Mouse (Mus musculus) MEL (cell line): ENCODE data around the gene Tekt4. TPM values are rescaled to one million over a fixed set of nuclear protein-coding genes. Genes with fewer than 3 reads are reported as not detected.

ENCODE experiments used
- DNase-seq: peaks from one replicate; pipeline ENCODE4 v3.0.0; 2011; ENCODE audit warnings: low read depth, low spot score
- H3K27ac ChIP-seq: 2 replicates; pipeline ENCODE4 v1.5.1; 2012; ENCODE audit warnings: low read depth, mild to moderate bottlenecking, control low read depth, low read length, moderate library complexity; ENCODE audit not compliant: control insufficient read depth
- H3K27me3 ChIP-seq, 2 experiments: fragments of 150-350 bp in 1 of 2; sonication (generic) in 1 of 2; 2 replicates each; pipeline ENCODE4 v1.6.1; 2012; ENCODE audit warnings: low read length in 2 of 2, mild to moderate bottlenecking in 2 of 2, improper control_type of control experiment in 1 of 2, moderate library complexity in 1 of 2; ENCODE audit not compliant: insufficient read depth in 2 of 2, control insufficient read depth in 1 of 2
- H3K36me3 ChIP-seq, 2 experiments: 2 replicates each; pipeline ENCODE4 v1.6.1; 2012 to 2014; ENCODE audit warnings: low read length in 2 of 2, improper control_type of control experiment in 1 of 2, inconsistent platforms in 1 of 2, mild to moderate bottlenecking in 1 of 2; ENCODE audit not compliant: insufficient read depth in 2 of 2, control insufficient read depth in 1 of 2
- H3K4me1 ChIP-seq, 2 experiments: fragments of 150-350 bp in 1 of 2; sonication (generic) in 1 of 2; 2 replicates each; pipeline ENCODE4 v1.6.1; 2012; ENCODE audit warnings: low read length in 2 of 2, improper control_type of control experiment in 1 of 2, mild to moderate bottlenecking in 1 of 2; ENCODE audit not compliant: insufficient read depth in 2 of 2, control insufficient read depth in 1 of 2
- H3K4me3 ChIP-seq, 2 experiments: fragments of 150-350 bp in 1 of 2; sonication (generic) in 1 of 2; 2 replicates each; pipeline ENCODE4 v1.5.1; 2012; ENCODE audit warnings: low read depth in 2 of 2, low read length in 2 of 2, mild to moderate bottlenecking in 2 of 2, moderate library complexity in 2 of 2, control low read depth in 1 of 2, improper control_type of control experiment in 1 of 2; ENCODE audit not compliant: control insufficient read depth in 1 of 2, insufficient read depth in 1 of 2
- H3K79me2 ChIP-seq: 2 replicates; pipeline ENCODE4 v1.6.1; 2012; ENCODE audit warnings: mild to moderate bottlenecking, low read length, moderate library complexity; ENCODE audit not compliant: control insufficient read depth, poor library complexity, insufficient read depth
- H3K9ac ChIP-seq: 2 replicates; pipeline ENCODE4 v1.6.1; 2012; ENCODE audit warnings: low read depth, mild to moderate bottlenecking, control low read depth, low read length, moderate library complexity; ENCODE audit not compliant: control insufficient read depth, poor library complexity, severe bottlenecking
- H3K9me3 ChIP-seq: fragments of 150-350 bp; sonication (generic); replicated peaks from 2 replicates; pipeline ENCODE4 v1.6.1; 2012; ENCODE audit warnings: mild to moderate bottlenecking, low read length, improper control_type of control experiment, moderate library complexity; ENCODE audit not compliant: insufficient read depth
- CHD2 ChIP-seq: IDR thresholded peaks from 2 replicates; pipeline ENCODE4 v1.6.1; 2011; ENCODE audit warnings: low read length, improper control_type of control experiment
- CTCF ChIP-seq, 3 experiments: IDR thresholded peaks in 2 of 3; conservative IDR thresholded peaks in 1 of 3; 2 replicates each; pipeline ENCODE4 v1.5.1; 2011 to 2012; ENCODE audit warnings: low read length in 3 of 3, low read depth in 2 of 3, mild to moderate bottlenecking in 2 of 3, improper control_type of control experiment in 1 of 3, inconsistent platforms in 1 of 3, mixed read lengths in 1 of 3, moderate library complexity in 1 of 3; ENCODE audit not compliant: control insufficient read depth in 1 of 3, insufficient read depth in 1 of 3, poor library complexity in 1 of 3, severe bottlenecking in 1 of 3
- EP300 ChIP-seq, 2 experiments: IDR thresholded peaks; 2 replicates each; pipeline ENCODE4 v1.6.1; 2011; ENCODE audit warnings: improper control_type of control experiment in 2 of 2, low read length in 2 of 2, low read depth in 1 of 2, mild to moderate bottlenecking in 1 of 2
- ETS1 ChIP-seq: IDR thresholded peaks from 2 replicates; pipeline ENCODE4 v1.6.1; 2012; ENCODE audit warnings: low read depth, mild to moderate bottlenecking, inconsistent platforms, low read length, improper control_type of control experiment, moderate library complexity
- GABPA ChIP-seq: IDR thresholded peaks from 2 replicates; pipeline ENCODE4 v1.6.1; 2012; ENCODE audit warnings: low read depth, mild to moderate bottlenecking, inconsistent platforms, low read length, improper control_type of control experiment, moderate library complexity
- HCFC1 ChIP-seq: IDR thresholded peaks from 2 replicates; pipeline ENCODE4 v1.6.1; 2012; ENCODE audit warnings: low read depth, mild to moderate bottlenecking, inconsistent platforms, low read length, improper control_type of control experiment, moderate library complexity
- KAT2A ChIP-seq: conservative IDR thresholded peaks from 2 replicates; pipeline ENCODE4 v1.6.1; 2012; ENCODE audit warnings: low read depth, low read length, improper control_type of control experiment, inconsistent platforms
- MAFK ChIP-seq: IDR thresholded peaks from 2 replicates; pipeline ENCODE4 v1.6.1; 2011; ENCODE audit warnings: low read depth, mild to moderate bottlenecking, low read length, improper control_type of control experiment, borderline replicate concordance
- MXI1 ChIP-seq: IDR thresholded peaks from 2 replicates; pipeline ENCODE4 v1.6.1; 2011; ENCODE audit warnings: mild to moderate bottlenecking, low read depth, low read length, improper control_type of control experiment
- MYB ChIP-seq: IDR thresholded peaks from 2 replicates; pipeline ENCODE4 v1.6.1; 2011; ENCODE audit warnings: mild to moderate bottlenecking, low read depth, low read length, improper control_type of control experiment
- NELFE ChIP-seq: IDR thresholded peaks from 2 replicates; pipeline ENCODE4 v1.6.1; 2011; ENCODE audit warnings: low read depth, low read length, improper control_type of control experiment
- POLR2A ChIP-seq, 2 experiments: IDR thresholded peaks; 2 replicates each; pipeline ENCODE4 v1.6.1; 2011 to 2012; ENCODE audit warnings: low read length in 2 of 2, mild to moderate bottlenecking in 2 of 2, control low read depth in 1 of 2, improper control_type of control experiment in 1 of 2, low read depth in 1 of 2, moderate library complexity in 1 of 2; ENCODE audit not compliant: control insufficient read depth in 1 of 2, insufficient read depth in 1 of 2, poor library complexity in 1 of 2
- POLR2AphosphoS2 ChIP-seq: IDR thresholded peaks from 2 replicates; pipeline ENCODE4 v1.6.1; 2011; ENCODE audit warnings: low read length, improper control_type of control experiment
- RAD21 ChIP-seq: IDR thresholded peaks from 2 replicates; pipeline ENCODE4 v1.6.1; 2011; ENCODE audit warnings: mild to moderate bottlenecking, low read depth, low read length, improper control_type of control experiment
- RCOR1 ChIP-seq: IDR thresholded peaks from 2 replicates; pipeline ENCODE4 v1.6.1; 2012; ENCODE audit warnings: low read depth, mild to moderate bottlenecking, inconsistent platforms, low read length, improper control_type of control experiment
- SMC3 ChIP-seq: IDR thresholded peaks from 2 replicates; pipeline ENCODE4 v1.6.1; 2011; ENCODE audit warnings: low read depth, low read length, improper control_type of control experiment
- TAL1 ChIP-seq: IDR thresholded peaks from 2 replicates; pipeline ENCODE4 v1.6.1; 2012; ENCODE audit warnings: mild to moderate bottlenecking, inconsistent platforms, low read length, moderate library complexity, mixed read lengths
- USF2 ChIP-seq, 2 experiments: IDR thresholded peaks; 2 replicates each; pipeline ENCODE4 v1.6.1; 2011 to 2012; ENCODE audit warnings: improper control_type of control experiment in 2 of 2, low read length in 2 of 2, borderline replicate concordance in 1 of 2, inconsistent platforms in 1 of 2, low read depth in 1 of 2, mild to moderate bottlenecking in 1 of 2; ENCODE audit not compliant: insufficient read depth in 1 of 2
- ZC3H11A ChIP-seq: IDR thresholded peaks from 2 replicates; pipeline ENCODE4 v1.6.1; 2012; ENCODE audit warnings: low read depth, mild to moderate bottlenecking, inconsistent platforms, low read length, improper control_type of control experiment
- ZMIZ1 ChIP-seq: IDR thresholded peaks from 2 replicates; pipeline ENCODE4 v1.6.1; 2012; ENCODE audit warnings: low read depth, mild to moderate bottlenecking, inconsistent platforms, low read length, improper control_type of control experiment, moderate library complexity
- polyA plus RNA-seq, 2 experiments: library from polyadenylated mRNA; stranded (reverse) in 1 of 2; unstranded in 1 of 2; fragments of >175 nt in 1 of 2; fragments of >200 nt in 1 of 2; gene quantifications; 2 replicates each; pipeline versions ENCODE4 v1.2.1 to v1.2.4; 2012; ENCODE audit warnings: low replicate concordance in 2 of 2, low read depth in 1 of 2; ENCODE audit not compliant: insufficient read length in 2 of 2, insufficient read depth in 1 of 2, missing spikeins in 1 of 2
- total RNA-seq: library from RNA; depleted of rRNA; stranded (reverse); fragments of 300-350 nt; gene quantifications from 2 replicates; pipeline ENCODE4 v1.2.3, GENCODE M21; 2012

Tekt4 gene
- total and polyA plus RNA-seq, 3 experiments, result not detected

DNA sequence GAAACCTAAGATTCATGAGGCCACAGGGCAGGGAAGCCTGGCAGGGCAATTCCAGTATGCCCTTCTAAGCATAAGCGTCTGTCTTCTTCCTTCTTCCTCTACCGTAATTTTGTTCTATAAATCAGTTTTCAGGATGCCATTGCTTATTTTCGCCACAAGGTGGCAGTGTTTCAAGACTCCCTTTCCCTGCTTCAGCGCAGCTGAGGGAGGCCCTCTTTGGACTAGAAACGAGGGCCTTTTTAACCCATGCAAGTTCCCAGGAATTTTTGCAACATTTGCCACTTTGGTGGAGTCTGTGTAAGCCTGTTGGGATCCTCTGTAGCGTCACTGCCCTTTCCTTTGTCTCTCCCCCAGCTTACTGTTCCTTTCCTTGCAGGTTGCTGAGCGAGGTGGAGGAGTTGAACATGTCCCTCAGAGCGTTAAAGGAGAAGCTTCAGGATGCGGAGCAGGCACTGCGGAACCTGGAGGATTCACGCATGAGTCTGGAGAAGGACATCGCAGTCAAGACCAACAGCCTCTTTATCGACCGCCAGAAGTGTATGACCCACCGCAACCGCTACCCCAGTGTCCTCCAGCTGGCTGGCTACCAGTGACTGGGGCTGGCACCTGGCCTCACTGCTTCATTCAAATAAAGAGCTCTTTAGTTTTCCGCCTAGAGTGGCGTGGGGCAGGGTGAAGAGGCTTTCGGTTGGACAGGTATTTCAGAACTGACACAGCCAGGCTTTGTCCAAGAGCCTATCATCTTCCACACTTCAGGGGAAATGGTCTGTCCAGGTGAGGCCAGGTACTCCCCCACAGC lies 21.7 kb downstream of the Tekt4 start:
- TF ChIP-seq MXI1 (no peak), CTCF (IDR thresholded peaks at IDR 0.05 in 2 of 3, conservative IDR thresholded peaks at IDR 0.05 in 1 of 3; ENCODE audit: control insufficient read depth in 1 of 3, insufficient read depth in 1 of 3, low read depth in 2 of 3, low read length in 3 of 3, poor library complexity in 1 of 3, severe bottlenecking in 1 of 3) (peak; percentile 73 to 88 (median 87)), CHD2 (no peak), SMC3 (peak; percentile 96), ETS1 (no peak), RAD21 (peak; percentile 61), ZC3H11A (peak; percentile 66), TAL1 (no peak)
- H3K36me3 ChIP-seq, result no peaks in the 10 kb centered on the region
- H3K27me3 ChIP-seq, result peaks cover 0 to 2% of the 10 kb centered on the region in 2 experiments; a peak in 2 of 4 replicates
- no peak overlapping the region for H3K4me3 ChIP-seq
- no peaks in the 10 kb centered on the region for H3K9me3 ChIP-seq
- DNase-seq, result peak; percentile 70
- no peak overlapping the region for H3K9ac ChIP-seq
- no peak overlapping the region for H3K27ac ChIP-seq
- H3K4me1 ChIP-seq, result no peaks in the 10 kb centered on the region
- no peaks in the 10 kb centered on the region for H3K79me2 ChIP-seq

DNA sequence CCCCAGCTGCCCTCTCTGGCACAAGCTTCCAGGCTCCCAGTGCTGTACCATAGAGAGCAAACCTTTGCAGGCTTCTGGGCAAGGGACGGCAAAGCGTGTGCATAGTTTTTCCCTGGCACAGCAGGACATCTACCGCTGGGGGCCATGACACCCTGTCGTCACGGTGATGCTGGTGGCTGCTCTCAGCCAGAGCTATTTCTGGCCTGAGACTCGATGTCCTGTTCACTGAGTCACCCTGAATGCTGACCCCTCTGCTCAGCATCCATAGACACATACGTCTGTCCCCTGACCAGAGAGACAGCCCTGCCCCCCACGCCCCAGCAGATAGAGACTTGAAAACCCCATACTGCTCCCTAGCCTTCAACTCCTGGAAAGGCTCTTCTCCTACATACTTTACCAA lies 25.7 kb downstream of the Tekt4 start:
- Histone ChIP-seq H3K4me1 (no peaks in the 10 kb centered on the region), H3K27ac (no peak overlapping the region), H3K36me3 (no peaks in the 10 kb centered on the region), H3K79me2 (no peaks in the 10 kb centered on the region), H3K4me3 (no peak overlapping the region), H3K9me3 (no peaks in the 10 kb centered on the region), H3K27me3 (peaks cover 10 to 19% of the 10 kb centered on the region in 2 experiments), H3K9ac (no peak overlapping the region)
- TF ChIP-seq MAFK (no peak), EP300 (IDR thresholded peaks at IDR 0.05; ENCODE audit: low read depth in 1 of 2, low read length in 2 of 2) (no peak), SMC3 (no peak), GABPA (no peak), ZC3H11A (no peak), HCFC1 (no peak), POLR2A (IDR thresholded peaks at IDR 0.05; ENCODE audit: control insufficient read depth in 1 of 2, insufficient read depth in 1 of 2, low read depth in 1 of 2, low read length in 2 of 2, poor library complexity in 1 of 2) (no peak), ZMIZ1 (no peak), TAL1 (no peak), RAD21 (no peak), CHD2 (no peak), MYB (no peak), USF2 (IDR thresholded peaks at IDR 0.05; ENCODE audit: borderline replicate concordance in 1 of 2, insufficient read depth in 1 of 2, low read depth in 1 of 2, low read length in 2 of 2) (no peak), KAT2A (no peak), RCOR1 (no peak), NELFE (no peak), MXI1 (no peak), POLR2AphosphoS2 (no peak)
- no peak for DNase-seq
